Mouse (Mus musculus) intestine, embryonic 14.5 days (tissue): Measurements from ENCODE around the gene Actg1. TPM values are rescaled to one million over a fixed set of nuclear protein-coding genes. Genes with fewer than 3 reads are reported as not detected.
"Not testable (repeated sequence)": the region's sequence is repeated elsewhere in the genome, so short reads cannot be mapped to it uniquely, and the experiment has no call there.

Experiments used
- ATAC-seq: fragments of 200-750 bp; cut with Nextera tagmentation; replicated peaks from 2 replicates; pipeline ENCODE4 v1.8.0; 2017; ENCODE audit warnings: low read depth, moderate number of reproducible peaks, moderate TSS enrichment, moderate library complexity; ENCODE audit not compliant: low FRiP score, low TSS enrichment
- DNase-seq: peaks from one replicate; pipeline ENCODE4 v3.0.0-alpha.2; 2018; ENCODE audit warnings: low spot score
- H3K27ac ChIP-seq: fragments of 300-500 bp; sonication (generic); 2 replicates; pipeline ENCODE4 v1.5.1; 2014; ENCODE audit warnings: low read depth, mild to moderate bottlenecking, control low read depth
- H3K27me3 ChIP-seq: fragments of 300-500 bp; sonication (generic); replicated peaks from 2 replicates; pipeline ENCODE4 v1.6.1; 2014; ENCODE audit warnings: low read length, control low read depth; ENCODE audit not compliant: control insufficient read depth, insufficient read depth
- H3K36me3 ChIP-seq: fragments of 300-500 bp; sonication (generic); 2 replicates; pipeline ENCODE4 v1.6.1; 2014; ENCODE audit warnings: low read length, control low read depth; ENCODE audit not compliant: control insufficient read depth, insufficient read depth
- H3K4me1 ChIP-seq: fragments of 300-500 bp; sonication (generic); replicated peaks from 2 replicates; pipeline ENCODE4 v1.6.1; 2014; ENCODE audit warnings: low read length, control low read depth, mixed read lengths; ENCODE audit not compliant: control insufficient read depth, insufficient read depth
- H3K4me2 ChIP-seq: fragments of 300-500 bp; sonication (generic); 2 replicates; pipeline ENCODE4 v1.6.1; 2014; ENCODE audit warnings: low read length
- H3K4me3 ChIP-seq: fragments of 300-500 bp; sonication (generic); 2 replicates; pipeline ENCODE4 v1.5.1; 2014; ENCODE audit warnings: low read depth, low read length, control low read depth, mixed read lengths
- H3K9ac ChIP-seq: fragments of 300-500 bp; sonication (generic); 2 replicates; pipeline ENCODE4 v1.6.1; 2014; ENCODE audit warnings: mild to moderate bottlenecking, low read length
- H3K9me3 ChIP-seq: fragments of 300-500 bp; sonication (generic); 2 replicates; pipeline ENCODE4 v1.6.1; 2016; ENCODE audit warnings: low read length, control low read depth; ENCODE audit not compliant: control insufficient read depth
- WGBS: fragments of 180-500 bp; shearing (Covaris S2); extraction: QIAGEN DNeasy Blood & Tissue Kit; methylation state at CpG from one replicate; pipeline ENCODE4 v1.1.7; 2014; 5-methylcytosine and 5-hydroxymethylcytosine counted together
- polyA plus RNA-seq: library from polyadenylated mRNA; unstranded; fragments of >200 nt; fragmentation: Nextera tagmentation; extraction: Ambion mirVana; gene quantifications from 2 replicates; pipeline ENCODE4 v1.2.1, GENCODE M21; 2014

Actg1 gene
- polyA plus RNA-seq, 1 experiment from 2014 or later: 2,797 TPM

DNA sequence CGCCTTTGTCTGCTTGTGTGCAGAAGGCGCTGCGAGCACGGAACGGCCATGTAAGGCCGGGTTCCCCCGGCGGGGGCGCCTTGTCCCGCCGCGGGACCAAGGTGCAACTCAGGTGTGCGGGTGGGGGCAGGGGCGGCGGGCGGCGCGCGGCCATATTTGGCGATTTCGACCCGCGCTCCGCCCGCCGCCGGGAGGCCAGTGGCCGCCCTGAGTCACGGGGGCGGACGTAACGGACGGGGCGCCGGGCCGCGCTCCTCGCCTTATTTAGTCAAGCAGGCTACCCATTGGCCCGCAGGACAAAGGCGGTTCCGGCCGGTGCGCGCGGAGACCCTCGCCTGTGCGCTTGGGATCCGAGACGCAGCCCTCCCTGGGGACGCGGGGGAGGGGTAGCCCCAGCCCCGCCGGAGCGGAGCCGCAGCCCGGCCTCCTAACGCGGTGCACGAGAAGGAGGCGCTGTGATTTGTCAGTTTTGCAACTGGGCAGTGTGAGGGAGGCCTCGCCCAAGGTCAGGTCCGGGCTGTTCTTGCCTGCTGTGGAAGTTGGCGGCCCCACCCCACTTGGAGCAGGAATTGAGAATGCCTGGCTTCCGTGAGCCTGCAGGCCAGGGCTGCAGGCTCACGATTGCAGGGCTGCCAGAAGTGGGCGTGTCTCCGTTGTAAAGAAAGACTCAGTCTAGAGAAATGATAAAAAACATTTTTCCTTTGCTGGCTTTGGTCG, 1.8 kb upstream of the Actg1 start:
- Histone ChIP-seq H3K4me2 (peak overlapping the region; percentile 89), H3K4me3 (peak overlapping the region; percentile 98), H3K36me3 (peaks cover 14% of the 10 kb centered on the region), H3K9ac (peak overlapping the region; percentile 100), H3K9me3 (no peaks in the 10 kb centered on the region), H3K27me3 (no peaks in the 10 kb centered on the region), H3K4me1 (peaks cover 39% of the 10 kb centered on the region), H3K27ac (peak overlapping the region; percentile 100)
- under 1% methylated on average over 68 of the region's 68 CpGs for WGBS
- DNase-seq (peak; percentile 95), ATAC-seq (peak; percentile 68)

DNA sequence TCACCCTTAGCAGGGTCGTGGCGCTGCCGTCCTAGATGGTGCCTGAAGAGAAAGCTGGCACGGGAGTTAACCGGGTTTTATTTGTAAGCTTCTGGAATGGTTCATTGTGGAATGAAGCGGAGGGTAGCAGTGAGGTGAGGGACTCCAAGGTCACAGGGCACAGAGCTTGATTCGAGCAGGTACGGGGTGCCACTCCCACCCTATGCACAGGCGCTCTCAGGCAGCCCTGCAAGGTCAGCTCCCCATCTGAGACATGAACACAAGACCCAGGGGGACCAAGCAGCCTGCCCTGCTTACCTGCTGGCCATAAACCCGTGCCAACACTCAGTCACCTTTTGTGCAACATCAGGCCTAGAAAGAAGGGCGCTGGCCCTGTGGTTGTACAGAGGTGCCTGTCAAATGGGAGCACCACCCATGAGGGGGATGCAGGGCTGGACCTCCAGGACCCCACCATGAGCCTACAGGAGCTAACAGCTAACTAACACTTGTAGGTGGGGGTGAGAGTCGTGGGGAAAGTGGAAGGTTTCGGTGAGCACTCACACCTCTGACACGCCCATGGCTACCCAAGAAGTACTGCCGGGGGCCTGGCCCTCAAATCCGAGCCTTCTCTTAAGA, 1.1 kb upstream of the Actg1 start:
- DNase-seq: peak; percentile 90
- peaks cover 33% of the 10 kb centered on the region for H3K4me1 ChIP-seq
- peak overlapping the region; percentile 89 for H3K4me2 ChIP-seq
- WGBS: 1% methylated on average over 16 of the region's 16 CpGs
- H3K4me3 ChIP-seq: peak overlapping the region; percentile 98
- peak; percentile 1; the same call in 1 of the 2 replicates for ATAC-seq
- peak overlapping the region; percentile 100 for H3K27ac ChIP-seq
- peak overlapping the region; percentile 100 for H3K9ac ChIP-seq
- H3K36me3 ChIP-seq: peaks cover 19% of the 10 kb centered on the region
- no peaks in the 10 kb centered on the region for H3K27me3 ChIP-seq
- H3K9me3 ChIP-seq: no peaks in the 10 kb centered on the region

DNA sequence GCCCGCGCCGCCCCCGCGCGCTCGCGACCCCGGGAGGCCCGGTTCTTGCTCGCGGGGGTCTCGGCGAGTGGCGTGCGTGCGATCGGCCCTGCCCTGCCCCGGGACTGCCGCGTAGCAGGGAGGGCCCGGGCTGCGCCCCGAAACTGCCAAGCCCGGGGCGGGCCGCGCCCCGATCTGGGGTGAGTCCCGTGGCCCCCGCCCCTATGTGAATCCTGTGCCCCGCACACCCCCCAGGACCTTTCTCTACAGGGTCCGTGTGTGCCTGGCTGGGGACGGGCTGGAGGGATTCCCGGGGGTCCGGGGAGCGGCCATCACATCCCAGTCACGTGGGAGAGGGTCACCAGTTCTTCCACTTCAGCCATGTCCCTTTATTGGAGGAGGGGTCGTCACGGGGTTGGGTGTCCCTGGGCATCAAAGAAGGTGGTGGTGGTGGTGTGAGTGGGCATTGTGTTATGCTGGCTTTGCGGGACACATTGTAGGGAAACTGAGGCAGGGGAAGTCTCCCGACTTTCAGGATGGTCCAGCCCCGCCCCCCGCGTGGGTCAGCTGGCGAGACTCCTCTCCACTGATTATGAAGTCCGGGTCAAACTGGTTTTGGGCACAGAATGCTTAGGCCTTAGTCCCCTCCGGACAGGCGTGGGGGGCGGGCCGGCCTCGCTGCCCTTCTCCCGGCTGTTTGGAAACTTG, 485 bp upstream of the Actg1 start:
- DNase-seq: no peak

DNA sequence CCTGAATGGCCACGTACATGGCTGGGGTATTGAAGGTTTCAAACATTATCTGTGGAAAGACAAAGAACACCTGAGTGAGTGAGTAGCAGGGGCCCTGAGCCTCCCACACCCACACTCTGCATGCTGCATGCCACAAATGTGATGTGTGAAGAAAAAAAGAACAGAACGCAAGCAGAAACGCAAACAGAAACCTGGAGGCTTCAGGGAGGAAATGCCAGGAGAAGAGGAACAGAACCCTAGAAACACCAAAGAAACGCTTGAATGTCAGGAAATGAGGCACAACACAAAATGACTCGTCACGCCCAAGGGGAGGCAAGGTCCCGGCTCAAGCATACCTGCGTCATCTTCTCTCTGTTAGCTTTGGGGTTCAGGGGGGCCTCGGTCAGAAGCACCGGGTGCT, 1.0 kb downstream of the Actg1 start:
- H3K4me2 ChIP-seq: peak overlapping the region; percentile 89
- H3K36me3 ChIP-seq: peaks cover 19% of the 10 kb centered on the region
- H3K9me3 ChIP-seq: no peaks in the 10 kb centered on the region
- DNase-seq (peak; percentile 68), ATAC-seq (no peak)
- peak overlapping the region; percentile 100 for H3K9ac ChIP-seq
- WGBS: 2% methylated on average over 10 of the region's 10 CpGs
- H3K4me3 ChIP-seq: peak overlapping the region; percentile 98
- peak overlapping the region; percentile 100 for H3K27ac ChIP-seq
- H3K27me3 ChIP-seq: no peaks in the 10 kb centered on the region
- H3K4me1 ChIP-seq: peaks cover 17% of the 10 kb centered on the region

More for the DNA sequence above, 485 bp upstream of the Actg1 start:
- Histone ChIP-seq H3K27me3 (no peaks in the 10 kb centered on the region), H3K4me2 (peak overlapping the region; percentile 89), H3K9me3 (no peaks in the 10 kb centered on the region), H3K27ac (peak overlapping the region; percentile 100), H3K4me3 (peak overlapping the region; percentile 98), H3K9ac (peak overlapping the region; percentile 100), H3K4me1 (peaks cover 31% of the 10 kb centered on the region), H3K36me3 (peaks cover 19% of the 10 kb centered on the region)
- ATAC-seq: peak; percentile 7
- 3% methylated on average over 46 of the region's 53 CpGs for WGBS

DNA sequence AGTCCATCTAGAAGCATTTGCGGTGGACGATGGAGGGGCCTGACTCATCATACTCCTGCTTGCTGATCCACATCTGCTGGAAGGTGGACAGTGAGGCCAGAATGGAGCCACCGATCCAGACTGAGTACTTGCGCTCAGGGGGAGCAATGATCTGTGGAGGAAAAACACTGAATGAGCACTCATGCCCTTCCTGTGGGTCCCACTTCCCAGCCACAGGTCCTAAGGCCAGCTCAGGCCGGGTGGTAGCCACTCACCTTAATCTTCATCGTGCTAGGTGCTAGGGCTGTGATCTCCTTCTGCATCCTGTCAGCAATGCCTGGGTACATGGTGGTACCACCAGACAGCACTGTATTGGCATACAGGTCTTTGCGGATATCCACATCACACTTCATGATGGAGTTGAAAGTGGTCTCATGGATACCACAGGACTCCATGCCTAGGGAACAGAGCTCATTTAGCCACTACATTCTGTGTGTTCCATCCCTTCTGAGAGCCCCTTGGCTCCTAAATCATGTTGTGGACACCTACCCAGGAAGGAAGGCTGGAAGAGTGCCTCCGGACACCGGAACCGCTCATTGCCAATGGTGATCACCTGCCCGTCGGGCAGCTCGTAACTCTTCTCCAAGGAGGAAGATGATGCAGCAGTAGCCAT, 1.8 kb downstream of the Actg1 start:
- not testable (repeated sequence) for H3K27me3 ChIP-seq, H3K27ac ChIP-seq, H3K9me3 ChIP-seq, H3K4me1 ChIP-seq, ATAC-seq
- peak; percentile 57 for DNase-seq
- Histone ChIP-seq H3K9ac (peak overlapping the region; percentile 56), H3K4me3 (peak overlapping the region; percentile 47), H3K4me2 (peak overlapping the region; percentile 67), H3K36me3 (peaks cover 19% of the 10 kb centered on the region)
- WGBS: 32% methylated on average over 10 of the region's 13 CpGs

DNA sequence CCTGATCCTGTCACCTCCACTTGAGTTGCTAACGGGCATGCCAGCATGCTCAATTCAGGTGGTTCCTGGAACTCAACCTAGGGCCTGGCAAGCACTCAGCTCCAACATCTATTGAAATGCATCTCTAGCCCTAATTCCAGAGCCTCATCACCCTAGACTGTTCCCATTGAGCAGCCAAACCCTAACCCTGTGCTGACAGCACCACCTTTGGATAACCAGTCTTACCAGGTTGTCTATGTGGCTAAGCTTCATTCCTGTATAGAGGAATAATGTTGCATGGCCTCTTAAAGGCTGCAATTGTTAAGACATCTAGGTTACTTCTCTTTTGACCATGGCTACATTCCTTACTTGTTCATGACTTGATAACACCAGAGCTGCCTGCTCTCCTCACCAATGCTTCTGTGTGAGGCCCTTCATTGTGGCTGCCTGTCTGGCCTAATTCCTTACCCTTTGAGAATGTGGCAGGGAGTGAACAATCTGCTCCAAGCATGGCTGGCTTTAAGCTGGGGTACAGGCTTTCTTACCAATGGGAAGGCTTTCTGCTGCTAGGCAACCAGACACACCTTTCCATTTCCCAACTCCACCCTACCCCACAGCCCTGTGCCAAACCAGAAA, 3.2 kb downstream of the Actg1 start:
- peak overlapping the region; percentile 30 for H3K9ac ChIP-seq
- H3K9me3 ChIP-seq: no peaks in the 10 kb centered on the region
- 29% methylated on average over 1 of the region's 1 CpGs for WGBS
- H3K4me3 ChIP-seq: peak overlapping the region; percentile 30
- H3K27me3 ChIP-seq: no peaks in the 10 kb centered on the region
- ATAC-seq (no peak), DNase-seq (peak; percentile 63)
- no peaks in the 10 kb centered on the region for H3K4me1 ChIP-seq
- H3K27ac ChIP-seq: peak overlapping the region; percentile 70
- peaks cover 19% of the 10 kb centered on the region for H3K36me3 ChIP-seq
- H3K4me2 ChIP-seq: peak overlapping the region; percentile 47

DNA sequence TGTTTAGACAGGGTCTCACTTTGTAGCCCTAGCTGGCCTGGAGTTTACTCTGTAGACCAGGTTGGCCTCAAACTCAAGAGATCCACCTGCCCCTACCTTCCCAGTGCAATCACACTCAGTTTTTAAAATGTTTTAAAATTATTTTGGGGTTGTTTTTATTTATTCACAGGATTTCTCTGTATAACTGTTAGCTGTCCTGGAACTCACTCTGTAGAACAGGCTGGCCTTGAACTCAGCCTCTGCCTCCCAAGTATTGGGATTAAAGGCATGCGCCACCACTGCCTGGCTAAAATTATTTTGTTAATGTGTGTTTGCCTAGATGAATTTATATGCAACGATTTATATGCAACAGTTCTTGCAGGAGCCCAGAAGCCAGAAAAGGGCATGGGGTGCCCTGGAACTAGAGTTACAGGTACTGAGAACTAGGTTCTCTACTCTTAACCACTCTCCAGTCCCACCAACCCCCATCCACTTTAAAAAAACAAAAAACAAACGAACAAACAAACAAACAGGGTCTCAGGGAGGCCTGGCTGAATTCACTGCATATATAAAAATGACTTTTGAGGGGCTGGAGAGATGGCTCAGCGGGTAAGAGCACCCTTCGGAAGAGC, 3.9 kb downstream of the Actg1 start:
- peak; percentile 63 for DNase-seq
- Histone ChIP-seq H3K9ac (no peak overlapping the region; the same call in 1 of the 2 replicates), H3K27ac (no peak overlapping the region; the same call in 1 of the 2 replicates), H3K4me3 (0 out of 2 replicates have a peak overlapping the region, but pooled peaks have one; percentile 30), H3K9me3 (no peaks in the 10 kb centered on the region), H3K4me2 (no peak overlapping the region), H3K27me3 (no peaks in the 10 kb centered on the region), H3K4me1 (no peaks in the 10 kb centered on the region), H3K36me3 (peaks cover 19% of the 10 kb centered on the region)
- no peak for ATAC-seq
- WGBS: 50% methylated on average over 5 of the region's 5 CpGs
